Mouse (Mus musculus): ENCODE data around the gene Rab20.

DNA sequence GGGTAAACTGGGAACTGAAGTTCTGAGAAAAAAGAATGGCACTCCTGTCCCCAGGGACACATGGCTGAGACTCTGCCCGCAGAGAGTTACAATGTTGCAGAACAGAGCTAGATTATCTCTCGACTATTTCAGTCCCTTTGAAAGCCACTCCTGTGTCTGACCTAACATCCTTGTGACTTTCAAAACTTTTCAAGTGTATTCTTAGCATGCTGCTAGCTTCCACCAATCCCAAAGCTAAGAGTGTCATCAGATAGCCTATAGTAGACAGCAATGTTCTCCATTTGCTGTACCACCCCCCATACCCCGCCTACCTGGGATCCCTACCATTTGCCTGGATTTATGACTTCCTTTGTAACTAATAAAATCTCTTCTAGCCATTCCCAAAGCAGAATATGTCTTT, 4.0 kb upstream of the Rab20 start:
- TF ChIP-seq CTCF (IDR thresholded peaks at IDR 0.05; ENCODE audit: low read depth), result no peak
- TF ChIP-seq EP300 (optimal IDR thresholded peaks at IDR 0.05), result no peak
